Mouse (Mus musculus) ES-E14 (cell line): ENCODE results near the gene Bglap. TPM values are rescaled to one million over a fixed set of nuclear protein-coding genes. Genes with fewer than 3 reads are reported as not detected.
A peak's percentile ranks its signal among the peaks of the same experiment; 100 is the strongest.

Experiments
- DNase-seq: peaks from one replicate; pipeline ENCODE4 v3.0.0-alpha.2; 2013; ENCODE audit warnings: low read depth, low spot score
- H3K27ac ChIP-seq: 2 replicates; pipeline ENCODE4 v1.5.1; 2012; ENCODE audit warnings: low read depth, mild to moderate bottlenecking, low read length, moderate library complexity, mixed read lengths; ENCODE audit not compliant: poor library complexity, insufficient read depth, severe bottlenecking
- H3K36me3 ChIP-seq: 2 replicates; pipeline ENCODE4 v1.6.1; 2012; ENCODE audit warnings: mild to moderate bottlenecking, low read length, moderate library complexity, mixed read lengths; ENCODE audit not compliant: control insufficient read depth, poor library complexity, insufficient read depth, severe bottlenecking
- H3K4me1 ChIP-seq, 2 experiments: fragments of 150-350 bp in 1 of 2; sonication (generic) in 1 of 2; 2 replicates each; pipeline ENCODE4 v1.6.1; 2012; ENCODE audit warnings: low read length in 2 of 2, mild to moderate bottlenecking in 1 of 2, mixed read lengths in 1 of 2; ENCODE audit not compliant: control insufficient read depth in 2 of 2, insufficient read depth in 2 of 2, poor library complexity in 1 of 2
- H3K4me3 ChIP-seq, 2 experiments: fragments of 150-350 bp in 1 of 2; sonication (generic) in 1 of 2; 2 replicates each; pipeline ENCODE4 v1.5.1; 2012; ENCODE audit warnings: low read length in 2 of 2, low read depth in 1 of 2, mild to moderate bottlenecking in 1 of 2, mixed read lengths in 1 of 2; ENCODE audit not compliant: insufficient read depth in 1 of 2, poor library complexity in 1 of 2, severe bottlenecking in 1 of 2
- H3K9ac ChIP-seq: 2 replicates; pipeline ENCODE4 v1.6.1; 2012; ENCODE audit warnings: low read depth, mild to moderate bottlenecking, low read length, mixed read lengths; ENCODE audit not compliant: poor library complexity, insufficient read depth, severe bottlenecking
- H3K9me3 ChIP-seq: fragments of 150-350 bp; sonication (generic); 2 replicates; pipeline ENCODE4 v1.6.1; 2012; ENCODE audit warnings: low read depth, mild to moderate bottlenecking, low read length; ENCODE audit not compliant: control insufficient read depth, insufficient read depth
- CHD2 ChIP-seq: IDR thresholded peaks from 2 replicates; pipeline ENCODE4 v1.6.1; 2014; ENCODE audit warnings: mild to moderate bottlenecking, low read depth, low read length, inconsistent platforms
- HCFC1 ChIP-seq: IDR thresholded peaks from 2 replicates; pipeline ENCODE4 v1.6.1; 2012; ENCODE audit warnings: low read length, inconsistent platforms, borderline replicate concordance; ENCODE audit not compliant: insufficient read depth
- MAFK ChIP-seq: IDR thresholded peaks from 2 replicates; pipeline ENCODE4 v1.6.1; 2014; ENCODE audit warnings: mild to moderate bottlenecking, low read depth, low read length, inconsistent platforms; ENCODE audit not compliant: insufficient read depth
- ZC3H11A ChIP-seq: IDR thresholded peaks from 2 replicates; pipeline ENCODE4 v1.6.1; 2012; ENCODE audit warnings: low read depth, mild to moderate bottlenecking, inconsistent platforms, low read length, borderline replicate concordance
- ZNF384 ChIP-seq: IDR thresholded peaks from 2 replicates; pipeline ENCODE4 v1.6.1; 2012; ENCODE audit warnings: low read depth, low read length, inconsistent platforms
- in situ Hi-C, 2 experiments: fragments of 600-800 bp; cut with MboI; formaldehyde crosslinking; loops; one replicate each; pipeline ENCODE4 v1.15.1; 2025; ENCODE audit warnings: low sequenced_read_pairs in 2 of 2, inconsistent platforms in 1 of 2; ENCODE audit not compliant: unreplicated experiment in 2 of 2
- total RNA-seq: library from RNA; depleted of rRNA; stranded (reverse); fragments of 300-350 nt; gene quantifications from 2 replicates; pipeline ENCODE4 v1.2.3, GENCODE M21; 2012

Bglap gene
- total RNA-seq, 1 experiment: not detected

DNA sequence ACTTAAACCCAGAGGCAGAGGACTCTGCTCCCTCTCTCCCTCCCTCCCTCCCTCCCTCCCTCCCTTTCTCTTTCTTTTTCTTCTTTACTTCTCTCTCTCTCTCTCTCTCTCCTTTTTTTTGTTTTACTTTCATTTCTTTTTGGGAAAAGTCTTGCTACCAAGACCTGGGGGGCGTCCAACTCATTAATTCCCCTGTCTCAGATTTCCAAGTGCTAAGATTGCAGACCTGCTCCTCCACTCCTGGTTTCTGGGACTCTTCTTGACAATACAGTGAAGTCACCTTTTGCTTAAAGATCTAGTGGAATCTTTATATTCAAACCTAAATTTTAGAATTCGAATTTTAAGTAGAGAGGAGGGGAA, 41.0 kb upstream of the Bglap start:
- no peak for DNase-seq
- TF ChIP-seq ZNF384: no peak
- no peak overlapping the region for H3K27ac ChIP-seq
- no peaks in the 10 kb centered on the region for H3K9me3 ChIP-seq
- peaks cover 9% of the 10 kb centered on the region; the same call in 1 of the 2 replicates for H3K36me3 ChIP-seq
- H3K4me1 ChIP-seq: peaks cover 2 to 11% of the 10 kb centered on the region in 2 experiments; a peak in 3 of 4 replicates
- peak overlapping the region in 1 of 2 experiments; percentile 27; a peak in 2 of 4 replicates for H3K4me3 ChIP-seq
- in situ Hi-C loops: no loop called here
- H3K9ac ChIP-seq: no peak overlapping the region

GRCm38 (mm10) chr3:88424605-88425329, 40.5 kb upstream of the Bglap start, which contains the start of gene Slc25a44:
Gene Slc25a44, minus strand, starts transcription at chr3:88425139.
- Histone ChIP-seq H3K4me1 (peaks cover 2 to 11% of the 10 kb centered on the region in 2 experiments; a peak in 3 of 4 replicates), H3K36me3 (peaks cover 13% of the 10 kb centered on the region; the same call in 1 of the 2 replicates), H3K27ac (no peak within 1 kb of the TSS), H3K9ac (peak within 1 kb of the TSS; percentile 77), H3K4me3 (peak within 1 kb of the TSS; percentile 94 to 98), H3K9me3 (no peaks in the 10 kb centered on the region)
- DNase-seq: peak; percentile 99
- no peak for TF ChIP-seq ZC3H11A
- TF ChIP-seq HCFC1: peak; percentile 87
- in situ Hi-C loops: no loop called here

GRCm38 (mm10) chr3:88422020-88422720, 37.9 kb upstream of the Bglap start:
- Histone ChIP-seq H3K4me3 (no peak overlapping the region), H3K9me3 (no peaks in the 10 kb centered on the region), H3K36me3 (peaks cover 16% of the 10 kb centered on the region; the same call in 1 of the 2 replicates), H3K4me1 (peaks cover 2 to 11% of the 10 kb centered on the region in 2 experiments; a peak in 3 of 4 replicates), H3K9ac (no peak overlapping the region), H3K27ac (no peak overlapping the region)
- DNase-seq: no peak
- in situ Hi-C loops: no loop called here
- no peak for TF ChIP-seq ZC3H11A
- TF ChIP-seq HCFC1: no peak
- no peak for TF ChIP-seq MAFK
- TF ChIP-seq CHD2: no peak
- no peak for TF ChIP-seq ZNF384

GRCm38 (mm10) chr3:88420771-88421170, 36.5 kb upstream of the Bglap start:
- no peak for DNase-seq
- TF ChIP-seq CHD2: no peak
- TF ChIP-seq MAFK: no peak
- TF ChIP-seq ZC3H11A: no peak
- TF ChIP-seq HCFC1: no peak
- TF ChIP-seq ZNF384: no peak
- Histone ChIP-seq H3K4me3 (no peak overlapping the region), H3K9me3 (no peaks in the 10 kb centered on the region), H3K4me1 (peaks cover 2 to 11% of the 10 kb centered on the region in 2 experiments; a peak in 3 of 4 replicates), H3K27ac (no peak overlapping the region), H3K36me3 (peaks cover 16% of the 10 kb centered on the region; the same call in 1 of the 2 replicates), H3K9ac (no peak overlapping the region)
- in situ Hi-C loops: no loop called here

DNA sequence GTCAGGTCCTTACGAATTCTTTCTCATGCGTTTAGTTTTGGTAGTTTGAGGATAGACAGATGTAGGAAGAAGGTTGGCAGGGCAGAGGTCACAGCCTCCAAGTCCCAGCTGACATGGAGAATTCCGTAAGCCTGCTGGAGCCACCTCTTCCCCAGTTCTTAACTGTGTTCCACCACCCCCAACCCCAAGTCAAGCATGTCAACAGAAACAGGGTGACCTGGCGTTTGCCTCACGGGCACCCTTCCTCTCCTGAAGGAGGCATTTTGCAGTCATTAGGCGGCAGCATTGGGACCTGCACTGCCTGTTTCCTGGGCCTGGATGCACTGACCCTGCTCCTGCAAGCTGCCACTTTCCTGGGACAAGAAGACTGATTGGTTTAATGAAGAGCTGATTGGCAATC, 33.8 kb upstream of the Bglap start:
- peaks cover 2 to 6% of the 10 kb centered on the region in 2 experiments; a peak in 2 of 4 replicates for H3K4me1 ChIP-seq
- H3K27ac ChIP-seq: no peak overlapping the region
- in situ Hi-C loops: no loop called here
- TF ChIP-seq ZNF384 (no peak), CHD2 (no peak), HCFC1 (no peak), MAFK (no peak), ZC3H11A (no peak)
- H3K9me3 ChIP-seq: no peaks in the 10 kb centered on the region
- DNase-seq: no peak
- H3K4me3 ChIP-seq: no peak overlapping the region
- H3K9ac ChIP-seq: no peak overlapping the region
- peaks cover 16% of the 10 kb centered on the region; the same call in 1 of the 2 replicates for H3K36me3 ChIP-seq
